Mouse (Mus musculus) olfactory bulb, adult 2 months (tissue): Measurements from ENCODE around the gene Slco3a1.

Source experiments
- CTCF ChIP-seq: fragments of 200-500 bp; IDR thresholded peaks from 2 replicates; pipeline ENCODE4 v1.5.1; 2012; ENCODE audit warnings: low read depth, mild to moderate bottlenecking, low read length, moderate library complexity; ENCODE audit not compliant: insufficient read depth
- POLR2A ChIP-seq: fragments of 200-500 bp; IDR thresholded peaks from 2 replicates; pipeline ENCODE4 v1.6.1; 2012; ENCODE audit warnings: mild to moderate bottlenecking, low read depth, low read length, moderate library complexity; ENCODE audit not compliant: insufficient read depth

DNA sequence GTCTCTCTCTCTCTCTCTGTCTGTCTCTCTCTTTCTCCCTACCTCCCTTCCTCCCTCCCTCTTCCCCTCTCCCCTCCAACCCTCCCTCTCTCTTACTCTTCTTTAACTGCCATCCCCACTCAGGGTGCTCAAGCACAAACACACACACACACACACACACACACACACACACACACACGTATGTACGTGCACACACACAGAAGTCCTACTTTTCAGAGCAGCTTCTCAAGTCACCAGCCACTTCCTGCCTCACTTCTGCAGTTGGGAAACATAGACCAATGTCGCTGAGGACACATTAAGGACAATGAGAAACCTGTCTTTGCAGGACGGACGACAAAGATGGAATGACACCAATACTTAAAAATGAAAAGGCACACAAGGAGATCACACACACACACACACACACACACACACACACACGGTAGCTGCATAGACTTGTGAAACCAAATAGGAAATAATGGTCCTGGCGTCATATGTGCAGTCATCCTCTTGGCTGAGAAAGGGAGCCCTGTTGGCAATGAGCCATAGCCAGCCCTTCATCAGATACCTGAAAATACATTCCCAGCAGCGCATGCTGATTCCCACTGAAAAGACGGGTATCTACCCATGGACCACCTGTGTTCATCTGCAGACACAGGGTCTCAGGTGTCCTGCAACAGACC is 3.1 kb downstream of the Slco3a1 start:
- TF ChIP-seq CTCF (no peak), POLR2A (no peak)
